Mouse (Mus musculus) colon, adult 2 months (tissue): Measurements from ENCODE around the gene Tex13b. TPM values are rescaled to one million over a fixed set of nuclear protein-coding genes. Genes with fewer than 3 reads are reported as not detected.

ENCODE experiments used
- polyA plus RNA-seq: library from polyadenylated mRNA; depleted of rRNA; stranded (reverse); fragments of >200 nt; gene quantifications from 2 replicates; pipeline ENCODE4 v1.2.3, GENCODE M21; 2012; rRNA removed

Tex13b gene
- not detected in 2 replicates for polyA plus RNA-seq

DNA sequence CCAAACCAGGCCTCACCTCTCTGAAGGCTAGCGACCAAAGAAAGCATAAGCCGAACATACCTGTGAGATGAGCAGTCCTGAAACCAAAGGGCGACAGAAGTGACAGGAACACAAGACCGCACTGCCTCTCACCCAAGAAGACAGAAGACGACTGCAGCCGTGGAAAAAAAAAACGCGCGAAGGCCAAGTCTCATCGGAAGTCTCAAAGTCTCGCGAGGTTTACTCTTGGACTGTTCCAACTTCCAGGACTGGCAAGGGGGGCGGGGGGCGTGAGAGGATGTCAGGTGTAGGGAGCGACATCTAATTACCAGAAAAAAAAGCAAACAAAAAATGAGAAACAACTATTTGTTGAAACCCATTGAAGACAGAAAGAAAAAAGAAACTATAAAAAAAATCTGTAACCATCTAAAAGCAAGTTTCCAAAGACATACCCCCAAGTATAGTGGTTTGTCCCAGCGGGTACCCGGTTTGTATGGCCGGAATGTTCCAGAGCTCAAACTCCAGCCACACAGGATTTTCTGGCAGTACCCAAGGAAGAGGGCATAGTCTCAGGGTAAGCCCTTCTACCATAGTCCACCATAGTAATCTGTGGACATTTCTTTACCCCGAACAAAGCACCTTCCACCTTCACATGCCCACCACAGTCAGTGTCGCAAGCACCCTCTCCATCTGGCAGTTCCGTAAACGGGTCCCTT is at the start of gene Tex13b:
TSS of gene Tex13b (minus strand) at position 122 of the 695 bp plus-strand sequence.

Other genes starting within 250 kb of the Tex13b start
- gene Tsc22d3, start 212.8 kb downstream of the Tex13b start, polyA plus RNA-seq: 46.1 and 52.3 TPM in 2 replicates
- 9.6 and 12.9 TPM in 2 replicates for gene Mid2, start 148.8 kb downstream of the Tex13b start, polyA plus RNA-seq
- gene Vsig1, start 94.2 kb upstream of the Tex13b start, polyA plus RNA-seq: 3.0 and 4.7 TPM in 2 replicates
- gene Psmd10, start 143.3 kb upstream of the Tex13b start, polyA plus RNA-seq: 3.2 and 3.7 TPM in 2 replicates
- 1.7 and 1.9 TPM in 2 replicates for gene Atg4a, start 143.5 kb upstream of the Tex13b start, polyA plus RNA-seq